Mouse (Mus musculus) ES-CJ7 (cell line): ENCODE data around the gene Sell.

Experiments
- DNase-seq: peaks from one replicate; pipeline ENCODE4 v3.0.0; 2011; ENCODE audit warnings: low read depth, low spot score

Sell gene

GRCm38 (mm10) chr1:164061925-164062324 is at the start of gene Sell:
TSS of gene Sell (plus strand) at chr1:164061982.
- DNase-seq, result no peak

- no peak for DNase-seq
These were observed 47.2 kb upstream of the Sell start for GRCm38 (mm10) chr1:164014616-164015015.

GRCm38 (mm10) chr1:164018221-164018896 is 43.4 kb upstream of the Sell start:
- DNase-seq, result peak; percentile 80

GRCm38 (mm10) chr1:164019789-164020188 is 42.0 kb upstream of the Sell start:
- DNase-seq, result peak; percentile 85

DNA sequence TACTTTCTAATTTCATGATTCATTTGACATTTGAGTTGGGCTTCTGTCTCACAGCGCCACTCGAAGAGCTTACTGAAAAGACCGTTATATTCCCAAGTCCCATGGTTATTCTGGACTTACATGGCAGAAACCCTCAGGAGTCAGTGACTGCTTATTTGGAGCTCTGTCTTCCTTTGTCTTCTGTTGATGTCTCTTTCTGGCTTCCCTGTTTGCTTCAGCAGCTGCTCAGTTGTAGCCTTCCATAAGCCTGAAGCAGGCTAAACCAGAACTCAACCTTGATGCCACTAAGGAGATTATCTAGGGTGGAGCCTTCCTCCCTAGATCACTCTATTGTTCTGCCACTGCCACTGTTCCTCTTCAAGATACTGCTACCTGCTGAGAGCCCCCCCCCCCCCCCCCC is 41.0 kb upstream of the Sell start:
- DNase-seq, result peak; percentile 81

- peak; percentile 57 for DNase-seq
These were observed 39.7 kb upstream of the Sell start for GRCm38 (mm10) chr1:164022106-164022505.

GRCm38 (mm10) chr1:164025685-164026084 is 36.1 kb upstream of the Sell start:
- DNase-seq, result no peak

DNA sequence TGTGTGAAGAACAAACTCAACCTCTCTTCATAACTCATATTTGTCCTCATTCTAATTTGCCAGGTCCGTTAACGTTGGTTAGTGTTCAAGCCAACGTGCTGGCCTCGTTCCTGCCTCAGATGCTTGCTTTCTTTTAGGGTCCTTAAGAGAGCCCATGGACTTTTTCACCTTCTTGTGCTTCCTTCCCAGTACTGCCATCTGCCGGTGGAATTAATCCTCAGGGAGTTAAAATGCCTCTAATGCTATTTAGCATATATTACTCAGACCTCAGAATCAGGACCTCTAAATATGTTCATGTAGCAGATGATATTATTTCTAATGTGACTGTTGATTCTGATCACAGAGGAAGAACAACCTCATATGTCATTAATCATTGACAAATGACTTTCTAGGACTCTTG is 34.4 kb upstream of the Sell start:
- peak; percentile 67 for DNase-seq

DNA sequence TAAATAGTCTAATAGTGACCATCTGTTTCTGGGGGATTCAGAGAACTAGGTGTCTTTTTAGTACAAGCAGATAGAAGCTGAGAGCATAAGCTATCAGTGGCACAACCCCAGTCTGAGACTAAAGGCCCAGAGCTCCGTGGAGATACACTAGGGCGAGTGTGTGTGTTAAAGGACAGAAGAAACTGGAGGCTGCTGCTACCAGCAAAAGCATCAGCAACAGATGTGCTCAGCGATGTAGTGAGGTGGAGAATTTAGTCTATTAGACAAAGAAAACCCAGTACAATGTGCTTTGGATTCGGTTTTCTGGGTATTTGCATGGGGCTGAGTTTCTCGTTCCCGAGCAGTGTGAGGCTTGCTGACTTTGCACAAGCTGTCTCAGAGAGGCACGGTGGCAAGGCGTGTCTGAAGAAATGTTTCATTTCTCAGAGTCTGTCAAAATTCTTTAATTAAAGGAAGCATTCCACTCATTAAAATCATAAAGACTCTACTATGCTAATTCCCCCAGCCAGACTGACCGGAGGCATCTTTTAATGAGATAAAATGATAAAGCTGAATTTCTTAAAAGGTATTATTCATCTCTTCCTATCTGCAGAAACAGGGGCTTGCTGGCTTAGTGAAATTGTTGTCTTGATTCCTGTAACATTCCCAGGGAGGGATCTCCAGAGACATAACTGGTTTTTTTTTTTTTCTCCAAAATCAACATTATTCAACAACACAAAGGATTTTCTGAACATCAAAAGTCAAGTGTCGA is 21.2 kb upstream of the Sell start:
- no peak for DNase-seq

- no peak for DNase-seq
These were observed 18.2 kb upstream of the Sell start for GRCm38 (mm10) chr1:164043549-164043948.

DNA sequence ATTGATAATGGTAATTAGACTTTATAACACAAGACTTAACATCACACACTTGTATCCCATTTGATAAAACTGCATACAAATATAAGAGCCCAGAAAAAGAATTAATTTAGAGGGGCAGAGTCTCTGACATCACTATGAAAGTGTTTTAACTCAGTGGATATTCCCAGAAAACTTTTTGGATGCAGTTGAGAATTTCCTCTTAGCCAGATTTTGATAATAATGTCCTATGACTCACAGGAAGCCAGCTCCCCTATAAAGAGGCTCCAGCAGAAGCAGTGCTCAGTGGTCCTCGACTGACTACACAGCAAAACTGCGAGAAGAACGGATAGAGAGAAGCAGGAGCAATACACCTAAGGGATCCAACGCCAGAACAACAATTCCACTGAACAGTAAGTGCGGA is 13.8 kb upstream of the Sell start, which contains the start of gene Sele:
TSS of gene Sele (plus strand) at position 301 of the 400 bp plus-strand sequence.
- no peak for DNase-seq

- no peak for DNase-seq
These were observed 8.2 kb upstream of the Sell start for GRCm38 (mm10) chr1:164053561-164053960.

DNA sequence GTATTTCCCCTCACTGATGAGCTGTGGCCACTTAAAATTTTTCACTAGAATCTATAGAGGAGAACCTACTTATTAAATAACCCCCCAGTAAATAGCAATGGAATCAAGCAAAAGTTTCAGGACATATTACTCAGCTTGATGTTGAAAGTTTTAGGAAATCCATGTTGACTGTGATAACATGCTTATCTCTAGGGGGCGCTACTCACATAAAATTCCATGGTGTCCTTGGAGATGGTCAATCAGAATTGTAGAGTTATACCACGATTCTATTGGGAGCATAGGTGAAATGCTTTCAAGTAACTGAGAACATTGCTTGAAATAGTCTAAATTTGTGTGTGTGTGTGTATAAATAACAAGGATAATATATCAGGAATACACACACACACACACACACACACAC is 7.0 kb upstream of the Sell start:
- peak; percentile 35 for DNase-seq

GRCm38 (mm10) chr1:164060071-164060470 is 1.7 kb upstream of the Sell start:
- DNase-seq, result no peak

- DNase-seq, result peak; percentile 63
These were observed 504 bp upstream of the Sell start for GRCm38 (mm10) chr1:164061278-164061677.

DNA sequence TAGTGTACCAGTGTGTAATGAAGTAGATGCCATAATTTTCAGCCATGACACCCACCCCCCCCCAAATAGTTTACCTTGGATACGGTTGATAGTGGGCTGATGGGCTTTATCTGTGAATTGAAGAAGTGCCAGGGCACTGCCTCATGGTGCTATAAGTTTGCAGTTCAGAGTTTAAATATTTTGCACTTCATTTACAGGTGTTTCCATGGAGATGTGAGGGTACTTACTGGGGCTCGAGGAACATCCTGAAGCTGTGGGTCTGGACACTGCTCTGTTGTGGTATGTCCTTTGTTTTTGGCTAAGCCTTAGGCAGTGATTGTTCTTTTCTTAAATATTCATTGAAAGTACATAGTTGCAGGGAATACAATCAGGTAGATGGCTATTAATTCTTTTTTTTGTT is 1.1 kb downstream of the Sell start:
- no peak for DNase-seq

- DNase-seq, result peak; percentile 21
These were observed 2.0 kb downstream of the Sell start for GRCm38 (mm10) chr1:164063745-164064144.

DNA sequence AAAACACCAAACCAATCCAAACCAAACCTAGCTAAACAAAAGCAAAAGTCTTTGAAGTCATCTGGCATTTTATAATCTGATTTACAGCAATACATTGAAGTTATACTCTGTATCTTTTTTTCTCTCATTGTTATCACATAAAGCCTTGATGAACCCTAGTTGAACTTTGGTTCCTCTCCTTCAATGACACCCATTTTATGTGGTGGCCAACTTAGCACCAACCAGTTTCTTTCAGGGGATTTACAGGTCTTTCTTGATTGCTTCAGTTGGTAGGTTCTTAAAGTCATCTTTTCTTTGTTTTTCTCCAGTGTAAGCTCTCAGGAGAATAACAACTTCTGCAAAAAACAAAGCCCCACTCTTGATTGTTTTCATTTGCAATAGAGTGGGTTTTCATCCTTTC is 7.5 kb downstream of the Sell start:
- DNase-seq, result no peak

DNA sequence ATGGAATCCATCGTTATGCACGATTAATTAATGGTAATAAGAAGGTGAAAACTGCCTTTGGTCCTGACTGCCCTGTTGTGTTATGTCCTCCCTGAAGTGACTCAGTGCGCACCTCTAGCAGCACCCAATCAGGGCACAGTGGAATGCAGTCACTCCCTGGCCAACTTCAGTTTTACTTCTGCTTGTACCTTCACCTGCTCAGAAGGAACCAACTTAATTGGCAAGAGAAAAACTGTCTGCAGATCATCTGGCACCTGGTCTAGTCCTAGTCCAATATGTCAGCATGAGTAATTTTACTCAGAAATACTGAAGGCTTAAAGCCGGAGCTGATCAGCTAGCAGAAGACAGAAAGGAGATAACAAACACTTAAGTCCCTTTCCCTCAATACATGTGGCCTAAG is 8.7 kb downstream of the Sell start:
- no peak for DNase-seq

DNA sequence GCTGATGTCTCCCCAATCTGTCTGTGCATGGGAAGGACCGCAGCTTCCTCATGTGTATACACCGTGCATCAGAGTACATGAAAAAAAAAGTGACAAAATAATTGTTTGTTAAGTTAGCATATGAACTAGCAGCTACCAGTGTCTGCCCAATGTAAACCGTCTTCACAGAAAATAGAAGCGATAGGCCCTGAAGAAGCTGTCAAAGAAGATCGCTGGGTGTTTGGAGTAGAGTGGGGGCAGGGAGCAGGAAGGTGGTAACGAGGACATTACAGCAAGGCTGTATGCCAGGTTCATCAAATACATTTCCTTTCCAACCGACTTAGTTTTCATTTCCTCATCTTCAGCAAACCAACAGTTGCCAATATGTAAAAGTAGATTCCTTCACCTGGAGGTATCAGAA is 9.3 kb downstream of the Sell start:
- DNase-seq, result no peak

- no peak for DNase-seq
These were observed 10.2 kb downstream of the Sell start for GRCm38 (mm10) chr1:164072001-164072400.

GRCm38 (mm10) chr1:164073091-164073490 is 11.3 kb downstream of the Sell start:
- no peak for DNase-seq

DNA sequence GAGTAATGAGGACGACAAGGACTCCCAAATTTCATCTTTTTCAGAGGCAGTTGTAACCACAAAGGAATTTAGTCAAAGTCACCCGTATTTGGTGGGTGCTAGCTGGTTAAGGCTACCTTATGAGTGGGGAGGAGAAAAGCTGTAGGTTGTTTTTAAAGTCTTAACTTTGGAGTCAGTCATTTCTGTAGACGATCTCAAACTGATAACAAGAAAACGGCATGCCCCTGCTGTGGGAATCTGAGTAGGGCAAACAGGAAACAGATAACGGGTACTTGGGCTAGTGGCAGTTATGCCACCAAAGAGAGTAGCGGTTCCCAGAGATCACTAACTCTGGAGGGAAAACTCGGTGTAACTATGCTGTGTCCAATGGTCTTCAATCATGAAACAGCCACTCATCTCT is 12.0 kb downstream of the Sell start:
- no peak for DNase-seq
